Mouse (Mus musculus) cerebral cortex, adult 2 months (tissue): Measurements from ENCODE around the gene Scarf2.

ENCODE experiments used
- WGBS: fragments of 180-500 bp; shearing (Covaris S2); methylation state at CpG from one replicate; pipeline ENCODE4 v1.1.7; 2018; 5-methylcytosine and 5-hydroxymethylcytosine counted together

Scarf2 gene

DNA sequence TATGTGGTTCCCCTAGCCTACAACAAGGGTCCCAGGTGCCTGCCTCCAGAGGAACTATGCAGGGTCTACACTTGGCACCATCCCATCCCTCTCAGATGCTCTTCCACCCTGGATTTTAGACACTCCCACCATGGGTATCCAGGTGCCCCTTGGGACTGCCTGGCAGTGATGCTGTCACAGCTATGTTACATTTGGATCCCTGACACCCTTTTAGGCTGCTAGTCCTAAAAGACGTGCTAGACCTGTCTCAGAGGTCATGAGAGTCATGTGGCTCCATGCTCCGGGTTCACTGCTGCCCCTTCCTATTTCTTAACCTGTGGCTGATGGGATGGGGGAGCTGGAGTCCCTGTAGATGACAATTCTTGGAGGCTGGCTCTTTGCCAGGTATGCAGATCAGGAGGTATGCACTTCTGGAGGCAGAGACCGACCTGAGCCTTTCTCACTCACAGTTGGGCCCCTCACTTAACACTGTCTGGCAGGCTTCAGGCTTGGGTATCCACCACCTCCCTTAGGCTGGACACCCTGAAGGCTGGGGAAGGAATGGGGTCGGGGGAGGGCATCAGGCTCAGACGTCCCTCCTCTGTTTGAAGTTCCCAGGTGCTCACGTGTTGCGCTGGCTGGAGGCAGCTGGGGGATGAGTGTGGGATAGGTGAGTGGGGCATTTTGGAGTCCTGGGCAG lies 4.8 kb downstream of the Scarf2 start:
- 30% methylated on average over 7 of the region's 7 CpGs for WGBS

DNA sequence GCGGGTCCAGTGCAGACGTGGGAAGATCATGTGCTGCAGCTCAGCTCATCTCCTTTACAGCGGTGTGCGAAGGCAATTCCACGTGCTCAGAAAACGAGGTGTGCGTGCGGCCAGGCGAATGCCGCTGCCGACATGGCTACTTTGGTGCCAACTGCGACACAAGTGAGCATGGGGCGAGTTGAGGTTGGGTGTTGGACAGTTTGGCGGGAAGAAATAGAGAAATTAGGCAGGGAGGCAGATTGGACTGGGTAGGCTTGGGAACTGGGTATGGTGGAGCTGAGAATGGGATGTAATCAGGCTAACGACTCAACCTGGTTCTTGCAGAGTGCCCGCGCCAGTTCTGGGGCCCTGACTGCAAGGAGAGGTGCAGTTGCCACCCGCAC lies 5.4 kb downstream of the Scarf2 start:
- WGBS, result 10% methylated on average over 18 of the region's 18 CpGs

DNA sequence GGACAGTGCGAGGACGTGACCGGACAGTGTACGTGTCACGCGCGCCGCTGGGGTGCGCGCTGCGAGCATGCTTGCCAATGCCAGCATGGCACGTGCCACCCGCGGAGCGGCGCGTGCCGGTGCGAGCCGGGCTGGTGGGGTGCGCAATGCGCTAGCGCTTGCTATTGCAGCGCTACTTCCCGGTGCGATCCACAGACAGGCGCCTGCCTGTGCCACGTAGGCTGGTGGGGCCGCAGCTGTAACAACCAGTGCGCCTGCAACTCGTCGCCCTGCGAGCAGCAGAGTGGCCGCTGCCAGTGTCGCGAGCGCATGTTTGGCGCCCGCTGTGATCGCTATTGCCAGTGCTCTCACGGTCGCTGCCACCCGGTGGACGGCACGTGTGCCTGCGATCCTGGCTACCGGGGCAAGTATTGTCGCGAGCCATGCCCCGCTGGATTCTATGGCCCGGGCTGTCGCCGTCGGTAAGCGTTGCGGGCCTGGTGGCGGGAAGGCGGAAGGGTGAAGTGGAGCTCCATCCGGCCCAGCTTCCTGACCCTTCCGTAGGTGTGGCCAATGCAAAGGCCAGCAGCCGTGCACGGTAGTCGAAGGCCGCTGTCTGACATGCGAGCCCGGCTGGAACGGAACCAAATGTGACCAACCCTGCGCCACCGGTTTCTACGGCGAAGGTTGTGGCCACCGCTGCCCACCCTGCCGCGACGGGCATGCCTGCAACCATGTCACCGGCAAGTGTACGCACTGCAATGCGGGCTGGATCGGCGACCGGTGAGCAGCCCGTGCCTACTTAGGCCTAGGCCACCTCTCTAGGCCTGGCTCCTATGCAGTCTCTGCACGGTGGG lies 6.0 kb downstream of the Scarf2 start:
- WGBS, result 5% methylated on average over 83 of the region's 83 CpGs

DNA sequence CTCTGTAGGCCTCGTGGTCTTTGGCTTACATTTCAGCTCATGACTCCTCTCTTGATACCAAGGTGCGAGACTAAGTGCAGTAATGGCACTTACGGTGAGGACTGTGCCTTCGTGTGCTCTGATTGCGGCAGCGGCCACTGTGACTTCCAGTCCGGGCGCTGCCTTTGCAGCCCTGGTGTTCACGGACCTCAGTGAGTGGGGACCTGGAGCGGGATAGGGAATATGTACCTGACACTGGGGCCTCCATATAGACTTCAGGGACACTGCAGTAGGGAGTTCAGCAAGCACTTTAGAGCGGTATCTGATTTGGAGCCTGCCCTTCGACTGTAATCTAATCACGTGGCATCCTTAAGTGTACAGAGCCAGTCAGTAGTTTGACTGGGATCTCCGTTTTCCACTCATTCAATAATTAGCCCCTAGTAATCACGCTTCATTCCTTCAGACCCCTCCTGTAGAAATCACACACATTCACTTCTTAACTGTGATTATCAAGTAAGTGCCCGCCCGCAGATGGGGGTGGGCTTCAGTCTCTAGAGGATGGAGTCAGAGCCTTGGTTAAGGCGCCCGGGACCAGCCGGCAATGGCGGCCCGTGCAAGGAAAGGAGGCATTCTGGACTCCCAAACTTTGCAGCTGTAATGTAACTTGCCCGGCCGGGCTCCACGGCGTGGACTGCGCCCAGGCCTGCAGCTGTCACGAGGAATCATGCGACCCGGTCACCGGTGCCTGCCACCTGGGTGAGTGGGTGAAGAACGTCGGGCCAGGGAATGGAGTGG lies 6.8 kb downstream of the Scarf2 start:
- 34% methylated on average over 33 of the region's 33 CpGs for WGBS

DNA sequence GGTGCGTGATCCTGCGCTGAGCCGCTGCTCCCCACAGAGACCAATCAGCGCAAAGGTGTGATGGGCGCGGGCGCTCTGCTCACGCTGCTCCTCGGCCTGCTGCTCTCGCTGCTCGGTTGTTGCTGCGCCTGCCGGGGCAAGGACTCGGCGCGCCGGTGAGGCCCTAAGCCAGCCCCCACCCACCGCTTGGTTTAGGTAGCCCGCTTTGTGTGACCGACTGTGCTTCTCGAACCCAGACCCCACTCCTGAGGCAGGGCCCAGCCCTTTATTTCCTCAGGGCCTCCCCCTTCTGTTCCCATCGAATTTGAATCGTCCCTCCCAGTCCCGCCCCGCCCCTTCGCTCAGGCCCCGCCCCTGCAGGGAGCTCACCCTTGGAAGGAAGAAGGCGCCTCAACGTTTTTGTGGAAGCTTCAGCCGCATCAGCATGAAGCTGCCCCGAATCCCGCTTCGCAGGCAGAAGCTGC lies 7.4 kb downstream of the Scarf2 start:
- WGBS, result 6% methylated on average over 33 of the region's 33 CpGs

DNA sequence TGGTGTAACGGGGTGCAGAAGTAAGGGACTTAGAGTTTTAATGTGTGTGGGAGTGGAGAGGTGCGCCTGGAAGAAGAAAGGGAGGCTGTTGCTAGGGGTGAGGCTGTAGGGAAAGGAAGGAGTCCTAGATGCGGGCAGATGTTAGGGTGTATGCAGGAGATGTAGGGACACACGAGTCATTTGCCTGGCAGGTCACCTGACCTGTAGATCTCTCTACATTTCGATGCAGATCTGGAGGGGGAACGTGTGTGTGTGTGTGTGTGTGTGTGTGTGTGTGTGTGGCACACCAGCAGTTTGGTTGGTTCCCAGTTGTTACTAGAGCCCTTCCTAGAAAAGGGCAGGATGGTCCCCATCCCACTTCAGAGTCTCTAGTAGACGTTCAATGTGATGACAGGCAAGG lies 7.9 kb downstream of the Scarf2 start:
- 28% methylated on average over 7 of the region's 7 CpGs for WGBS

DNA sequence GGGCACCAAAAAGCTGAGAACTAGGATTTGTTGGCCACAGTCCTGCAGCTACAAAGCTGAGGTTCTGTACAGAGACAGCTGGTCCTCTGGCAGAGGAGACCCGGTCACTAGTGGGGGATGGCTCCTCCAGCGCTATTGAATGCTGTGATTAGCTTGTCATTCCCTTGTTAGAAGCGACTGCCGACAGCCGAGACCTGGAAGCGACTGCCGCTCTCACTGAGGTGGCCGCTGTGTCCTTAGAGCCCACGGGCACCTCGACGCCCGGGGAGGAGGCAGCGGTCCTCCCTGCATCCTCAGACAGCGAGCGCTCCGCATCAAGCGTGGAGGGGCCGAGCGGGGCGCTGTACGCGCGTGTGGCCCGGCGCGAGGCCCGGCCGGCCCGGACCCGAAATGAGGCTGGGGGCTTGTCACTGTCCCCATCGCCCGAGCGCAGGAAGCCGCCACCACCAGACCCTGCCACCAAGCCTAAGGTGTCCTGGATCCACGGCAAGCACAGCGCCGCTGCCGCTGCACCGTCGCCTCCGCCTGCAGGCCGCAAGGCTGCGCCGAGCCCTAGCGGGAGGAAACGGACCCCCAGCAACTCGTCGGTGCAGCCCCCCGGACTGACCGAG lies 9.6 kb downstream of the Scarf2 start:
- 7% methylated on average over 50 of the region's 50 CpGs for WGBS

DNA sequence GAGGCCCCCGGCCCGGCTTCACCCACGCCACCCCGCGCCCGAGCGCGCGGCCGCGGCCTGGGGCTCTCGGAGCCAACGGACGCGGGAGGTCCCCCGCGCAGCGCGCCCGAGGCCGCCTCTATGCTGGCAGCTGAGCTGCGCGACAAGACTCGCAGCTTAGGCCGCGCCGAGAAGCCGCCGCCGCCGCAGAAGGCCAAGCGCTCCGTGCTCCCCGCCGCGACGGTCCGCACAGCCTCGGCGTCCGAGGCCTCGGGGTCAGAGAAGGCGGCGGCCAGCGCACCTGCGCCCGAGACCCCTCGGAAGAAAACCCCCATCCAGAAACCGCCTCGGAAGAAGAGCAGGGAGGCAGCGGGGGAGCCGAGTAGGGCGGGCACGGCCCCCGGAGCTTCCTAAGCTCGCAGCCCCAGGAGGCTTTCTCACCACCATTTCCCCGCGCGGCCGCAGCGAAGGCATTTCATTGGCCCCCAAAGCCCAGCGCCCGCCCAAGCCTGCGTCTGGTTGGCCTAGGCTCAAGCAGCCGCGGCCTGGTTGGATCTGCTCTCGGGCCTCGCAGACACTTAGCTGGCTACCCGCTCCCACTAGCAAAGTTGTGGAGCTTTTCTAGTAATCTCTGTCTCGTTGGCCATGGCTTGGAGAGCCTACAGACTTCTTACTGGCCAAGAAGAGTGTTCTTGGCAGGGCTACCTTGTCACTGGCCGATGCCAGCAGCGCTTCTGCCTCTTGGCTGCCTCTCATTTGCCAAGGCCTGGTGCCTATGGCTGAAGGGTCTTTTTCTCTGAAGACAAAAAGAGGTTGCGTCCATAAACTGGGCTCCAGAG lies 10.3 kb downstream of the Scarf2 start:
- 5% methylated on average over 73 of the region's 73 CpGs for WGBS

DNA sequence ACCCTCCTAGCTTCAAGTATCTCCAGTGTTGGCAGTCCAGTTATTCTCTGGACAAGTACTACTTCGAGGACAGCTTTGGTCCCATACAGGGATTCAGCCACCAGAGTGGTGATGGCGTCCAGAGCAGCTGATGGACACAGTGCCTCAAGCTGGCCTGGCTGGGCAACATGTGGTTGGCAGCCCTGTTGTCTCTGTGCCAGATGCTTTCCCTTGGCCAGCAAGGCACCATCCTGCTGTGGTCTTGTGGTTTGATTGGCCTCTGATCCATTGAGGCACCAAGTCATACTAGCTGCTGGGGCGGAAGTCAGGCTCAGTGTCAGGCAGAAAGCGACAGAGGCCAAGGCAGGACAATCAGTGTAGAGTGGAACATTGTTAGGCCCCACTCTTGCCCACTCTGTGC lies 12.0 kb downstream of the Scarf2 start:
- WGBS, result 89% methylated on average over 4 of the region's 4 CpGs

DNA sequence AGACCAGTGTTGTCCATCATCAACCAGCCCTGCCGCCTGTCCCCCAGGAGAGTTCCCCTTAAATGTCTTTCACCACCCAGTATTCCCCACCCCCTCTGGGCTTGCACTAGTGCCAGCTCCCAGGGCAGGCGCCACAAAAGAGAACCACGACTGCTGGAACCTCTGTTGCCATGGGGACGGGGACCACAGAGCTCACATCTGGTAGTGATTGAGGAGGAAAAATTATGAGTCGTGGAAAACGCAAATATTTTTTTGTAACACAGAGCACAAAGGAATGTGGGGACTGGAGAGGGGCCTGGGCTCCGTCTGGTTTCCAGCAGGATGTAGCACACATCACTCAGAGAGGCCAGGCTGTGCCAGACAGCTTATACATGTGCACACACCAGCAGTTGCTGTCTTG lies 12.6 kb downstream of the Scarf2 start:
- WGBS, result 54% methylated on average over 7 of the region's 7 CpGs

DNA sequence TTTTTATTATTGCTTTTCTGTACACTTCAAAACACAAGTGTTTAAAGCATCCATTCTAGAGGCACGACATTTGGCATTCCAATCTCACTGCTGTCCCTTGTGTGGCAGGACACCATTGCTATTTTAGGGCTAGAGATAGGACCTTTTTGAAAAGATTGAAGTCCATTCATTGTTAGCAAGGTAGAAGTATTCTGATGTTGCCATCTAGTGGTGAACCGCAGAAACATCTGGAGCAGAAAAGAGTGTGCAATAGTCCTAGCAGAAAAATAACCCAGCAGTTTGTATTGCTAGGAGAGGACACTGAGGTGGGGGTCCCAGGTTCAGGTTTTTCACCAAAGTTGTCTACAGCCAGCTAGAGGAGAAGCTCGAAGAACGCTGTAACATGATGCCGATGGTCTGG lies 15.0 kb downstream of the Scarf2 start:
- 8% methylated on average over 5 of the region's 5 CpGs for WGBS

DNA sequence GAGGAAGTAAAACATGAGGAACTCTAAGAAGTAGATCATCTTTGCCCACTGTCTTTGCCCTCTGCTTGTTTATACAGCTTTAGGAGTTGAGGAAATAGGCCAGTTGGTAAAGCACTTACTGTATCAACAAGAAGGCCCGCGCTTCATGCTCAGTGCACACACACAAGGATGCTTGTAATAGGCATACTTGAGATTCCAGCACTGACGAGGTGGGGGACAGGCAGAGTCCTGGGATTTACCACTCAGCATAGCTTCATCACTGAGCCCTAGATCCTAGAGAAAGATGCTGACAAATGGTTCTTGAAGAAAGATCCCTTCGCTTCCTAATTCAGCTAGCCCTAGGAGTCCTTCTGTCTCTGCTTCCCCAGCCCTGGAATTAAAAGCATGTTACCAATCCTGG lies 16.1 kb downstream of the Scarf2 start:
- WGBS, result 69% methylated on average over 4 of the region's 4 CpGs

DNA sequence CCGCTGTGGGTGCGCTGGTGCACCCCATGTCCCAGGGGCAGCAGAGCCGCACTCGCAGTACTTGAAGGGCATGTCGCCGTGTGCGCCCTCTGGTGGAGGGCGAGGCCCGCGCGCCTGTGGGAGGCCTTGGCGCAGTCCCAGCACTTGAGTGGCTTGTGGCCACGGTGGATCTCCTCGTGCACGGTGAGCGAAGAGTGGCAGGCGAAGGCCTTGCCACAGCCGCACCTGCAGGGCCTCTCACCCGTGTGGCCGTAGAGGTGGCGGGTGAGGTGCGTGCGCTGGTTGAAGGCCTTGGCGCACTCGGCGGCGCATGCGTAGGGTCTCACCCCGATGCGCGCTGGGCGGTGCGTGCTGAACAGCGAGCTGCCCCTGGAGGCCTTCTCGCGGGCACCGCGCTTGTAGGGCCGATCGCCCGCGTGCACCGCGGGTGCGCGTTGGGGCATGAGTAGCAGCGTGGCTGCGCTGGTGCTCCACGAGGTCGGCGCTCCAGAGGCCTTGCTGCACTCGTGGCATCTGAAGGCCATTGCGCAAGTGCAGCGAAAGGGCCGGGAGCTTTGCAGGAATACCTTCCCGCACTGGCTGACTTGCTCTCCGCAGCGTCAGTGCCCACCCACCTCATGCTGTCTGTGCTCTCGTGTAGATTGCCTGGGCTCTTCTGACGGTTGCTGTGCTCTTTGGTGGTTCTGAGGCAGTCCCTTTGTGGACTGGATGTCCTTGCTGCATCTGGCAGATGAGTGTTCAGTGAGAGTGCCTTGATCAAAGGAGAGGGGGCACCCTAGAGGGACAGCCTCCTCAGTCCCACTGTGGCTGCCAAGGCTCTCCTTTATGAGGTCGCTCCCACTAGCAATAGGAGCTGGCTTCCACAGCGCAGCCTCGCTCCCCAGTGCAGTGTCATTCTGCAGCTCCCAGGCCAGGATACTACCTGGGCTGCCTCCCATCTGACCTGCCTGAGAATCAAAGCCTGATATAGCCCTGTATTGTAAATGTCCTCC lies 18.6 kb downstream of the Scarf2 start:
- WGBS, result 3% methylated on average over 63 of the region's 63 CpGs

DNA sequence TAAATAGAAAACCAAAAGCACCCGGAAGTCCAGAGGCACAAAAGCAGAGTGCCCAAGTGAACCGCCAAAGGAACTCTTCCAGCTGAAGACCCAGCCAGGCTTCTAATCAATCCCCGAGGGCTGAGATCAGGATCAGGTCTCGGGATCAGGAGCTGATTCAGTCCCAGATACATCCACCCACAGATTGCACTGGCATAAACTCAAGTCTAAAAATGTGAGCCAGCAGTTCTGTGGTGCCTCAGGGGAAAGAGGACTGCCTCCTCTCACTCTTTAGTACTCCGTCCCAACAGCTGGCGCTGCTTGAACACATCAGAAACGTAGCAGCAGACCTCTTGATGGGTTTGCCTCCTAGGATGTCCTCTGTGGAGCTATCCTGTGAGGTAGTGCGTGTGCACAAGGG lies 19.4 kb downstream of the Scarf2 start:
- WGBS, result 72% methylated on average over 8 of the region's 8 CpGs

DNA sequence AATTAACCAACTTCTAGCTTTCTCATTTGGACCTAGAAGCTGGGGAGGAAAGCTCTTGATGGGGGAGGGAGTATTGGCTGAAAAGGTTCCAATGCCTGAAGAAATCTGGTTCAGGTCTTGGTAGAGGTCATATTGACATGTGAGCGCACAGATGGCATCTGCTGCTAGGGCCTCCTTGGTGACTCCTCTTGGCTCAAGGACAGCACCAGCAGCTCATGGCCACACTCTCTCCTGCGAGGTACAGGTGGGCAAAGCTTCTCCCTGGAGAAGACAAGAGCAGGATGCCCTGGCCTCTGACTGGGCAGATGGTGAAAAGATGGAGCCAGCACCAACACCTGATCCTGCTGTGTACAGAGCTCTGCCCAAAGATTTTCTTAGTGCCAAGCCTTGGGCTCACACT lies 29.4 kb downstream of the Scarf2 start:
- 94% methylated on average over 2 of the region's 2 CpGs for WGBS

DNA sequence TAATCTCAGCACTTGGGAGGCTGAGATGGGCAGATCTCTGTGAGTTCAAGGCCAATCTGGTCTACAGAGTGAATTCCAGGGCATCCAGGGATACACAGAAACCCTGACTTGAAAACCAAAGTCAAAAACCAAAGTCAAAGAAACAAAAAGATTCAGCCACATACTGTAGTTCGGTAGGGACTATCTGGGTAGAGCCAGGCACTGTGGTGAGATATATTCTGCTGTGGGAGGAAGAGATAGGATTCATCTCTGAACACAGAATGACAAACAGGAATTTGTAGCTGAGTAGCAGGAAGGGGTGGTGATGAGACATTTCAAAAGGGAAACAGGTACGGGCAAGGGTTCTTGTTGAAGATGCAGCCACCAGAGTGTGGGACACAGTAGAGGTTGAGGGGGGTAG lies 31.1 kb downstream of the Scarf2 start:
- WGBS, result 88% methylated on average over 2 of the region's 2 CpGs

DNA sequence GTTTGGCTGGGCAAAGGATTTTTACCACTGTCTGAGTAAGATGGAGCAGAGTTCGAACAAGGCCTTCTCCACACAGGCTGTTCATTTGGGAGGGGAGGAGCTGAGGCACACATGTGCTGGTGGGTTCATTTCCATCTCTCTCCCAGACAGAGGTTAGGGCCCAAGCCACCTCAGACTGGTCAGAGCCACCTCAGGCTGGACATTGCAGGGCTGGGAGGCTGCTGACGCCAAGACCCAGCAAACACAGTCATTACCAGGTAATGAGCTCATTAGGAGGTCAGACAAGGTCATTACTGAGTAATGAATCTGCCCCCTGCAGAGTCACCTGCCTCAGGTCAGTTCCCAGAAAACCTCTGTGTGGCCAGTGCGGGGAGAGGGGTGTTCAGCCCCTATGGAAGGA lies 31.8 kb downstream of the Scarf2 start:
- WGBS, result 89% methylated on average over 3 of the region's 3 CpGs

DNA sequence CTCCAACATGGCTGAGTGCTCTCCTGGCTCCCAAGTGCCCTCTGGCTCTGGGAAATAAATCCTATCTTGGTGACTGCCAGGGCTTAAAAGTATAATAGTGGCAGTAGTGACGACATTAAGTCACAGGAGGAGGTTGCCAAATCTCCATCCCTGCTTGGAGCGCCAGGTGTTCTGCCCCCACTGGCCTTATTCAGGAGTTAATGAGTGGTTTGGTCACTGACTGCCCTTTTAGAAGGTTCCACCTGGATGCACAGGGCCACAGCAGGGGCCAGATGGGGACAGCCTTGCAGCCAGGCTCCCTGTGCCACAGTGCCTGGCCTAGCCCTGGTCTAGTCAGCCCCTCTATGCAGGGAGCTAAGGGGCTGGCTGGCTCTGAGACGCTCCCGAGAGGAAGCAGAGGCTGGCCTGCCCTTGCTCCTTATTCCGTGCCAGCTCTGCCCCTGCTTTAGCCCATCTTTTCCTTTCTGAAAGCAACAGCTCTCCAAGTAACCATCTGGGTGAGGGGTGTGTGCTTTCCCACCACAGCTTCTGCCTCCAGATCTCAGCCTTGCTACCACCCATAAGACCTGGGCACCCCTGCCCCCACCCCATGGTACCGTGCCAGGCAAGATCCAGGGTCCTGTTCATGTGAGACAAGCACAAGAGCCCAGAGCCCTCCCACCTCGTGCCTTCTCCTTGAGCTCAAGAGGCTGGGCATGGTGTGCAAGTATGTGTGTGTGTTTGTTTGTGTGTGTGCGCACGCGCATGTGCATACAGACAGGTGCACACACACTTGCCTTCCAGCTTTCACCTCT lies 33.5 kb downstream of the Scarf2 start:
- 74% methylated on average over 10 of the region's 10 CpGs for WGBS

DNA sequence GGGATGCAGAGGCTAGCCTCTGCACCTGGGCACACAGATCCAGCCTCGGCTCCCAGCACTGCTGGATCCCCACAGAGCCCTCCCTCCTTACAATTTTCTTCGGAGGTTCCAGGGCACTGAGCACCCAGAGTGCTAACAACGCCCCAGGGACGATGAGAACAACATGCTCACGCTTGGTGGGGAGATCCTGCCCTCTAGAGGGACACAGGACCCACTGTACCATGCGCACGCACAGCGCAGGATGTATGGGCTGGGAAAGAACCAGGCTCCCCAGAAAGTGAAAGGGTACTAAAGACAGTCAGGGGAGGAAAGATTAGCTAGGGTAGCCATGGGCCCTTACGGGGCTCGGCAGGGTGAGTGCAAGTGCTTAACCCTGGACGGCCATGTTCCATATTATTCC lies 34.7 kb downstream of the Scarf2 start:
- WGBS, result 36% methylated on average over 11 of the region's 11 CpGs
